Mouse (Mus musculus): ENCODE data around the gene Bahcc1. TPM values are rescaled to one million over a fixed set of nuclear protein-coding genes. Genes with fewer than 3 reads are reported as not detected.

The Bahcc1 gene
- total RNA-seq, 2 experiments from 2014 or later, result 15.3 to 20.9 TPM

- intact Hi-C loops (cut with DNase I), result loop anchor here (2.0 kb wide), 2 partner anchors 70 to 196 kb away; no protein-coding TSS in a partner anchor
- no peak for DNase-seq (ENCODE audit: low spot score in 2 of 2)
These were observed 73.8 kb downstream of the Bahcc1 start for GRCm38 (mm10) chr11:120306366-120307131.

- intact Hi-C loops (cut with DNase I), result loop anchor here (2.0 kb wide), 2 partner anchors 70 to 196 kb away; no protein-coding TSS in a partner anchor
- DNase-seq (ENCODE audit: low spot score in 2 of 2), result no peak
These were observed 74.3 kb downstream of the Bahcc1 start for GRCm38 (mm10) chr11:120307132-120307413.

DNA sequence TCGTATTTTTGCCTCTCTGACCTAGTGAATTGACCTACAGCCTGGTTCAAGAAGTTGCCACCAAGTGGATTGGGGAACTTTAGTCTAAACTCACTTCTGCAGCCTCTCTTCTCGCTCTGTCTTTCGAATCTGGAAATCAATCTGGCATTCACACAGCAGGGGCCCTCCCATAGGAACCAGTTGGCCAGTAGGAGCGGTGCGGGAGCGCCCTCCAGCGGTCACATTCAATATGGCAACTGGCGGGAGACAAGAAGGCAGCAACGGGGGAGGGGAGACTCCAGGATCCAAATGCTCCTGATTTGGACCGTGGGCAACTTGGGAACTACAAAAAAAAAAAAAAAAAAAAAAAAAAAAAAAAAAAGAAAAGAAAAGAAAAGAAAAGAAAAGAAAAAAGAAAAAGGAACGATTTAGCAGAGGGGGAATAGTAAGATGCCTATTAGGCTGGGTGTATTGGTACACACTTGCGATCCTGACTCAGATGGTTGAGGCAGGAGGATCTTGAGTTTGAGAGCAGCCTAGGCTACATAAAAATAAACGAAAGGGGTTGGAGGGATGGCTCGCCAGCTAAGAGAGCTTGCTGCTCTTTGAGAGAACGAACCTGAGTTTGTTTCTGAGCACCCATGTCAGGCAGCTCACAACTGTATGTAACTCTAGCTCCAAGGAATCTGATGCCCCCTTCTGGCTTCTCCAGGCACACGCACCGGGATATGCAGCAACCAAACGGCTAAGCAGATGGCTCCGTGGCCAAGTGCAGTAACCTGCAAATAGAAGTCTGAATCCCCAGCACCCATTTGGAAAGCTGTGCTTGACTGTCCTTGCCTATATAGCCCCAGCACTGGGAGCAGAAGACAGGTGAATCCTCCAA lies 75.1 kb downstream of the Bahcc1 start:
- intact Hi-C loops (cut with DNase I), result loop anchor here (1.0 to 2.0 kb wide), 3 partner anchors 71 to 197 kb away; no protein-coding TSS in a partner anchor
- peak; percentile 93 for DNase-seq (ENCODE audit: low spot score in 2 of 2)

GRCm38 (mm10) chr11:120308441-120309320 lies 75.9 kb downstream of the Bahcc1 start:
- DNase-seq (ENCODE audit: low spot score in 2 of 2), result no peak
- intact Hi-C loops (cut with DNase I), result loop anchor here (1.0 kb wide), 1 partner anchor 119 kb away; no protein-coding TSS in a partner anchor

DNA sequence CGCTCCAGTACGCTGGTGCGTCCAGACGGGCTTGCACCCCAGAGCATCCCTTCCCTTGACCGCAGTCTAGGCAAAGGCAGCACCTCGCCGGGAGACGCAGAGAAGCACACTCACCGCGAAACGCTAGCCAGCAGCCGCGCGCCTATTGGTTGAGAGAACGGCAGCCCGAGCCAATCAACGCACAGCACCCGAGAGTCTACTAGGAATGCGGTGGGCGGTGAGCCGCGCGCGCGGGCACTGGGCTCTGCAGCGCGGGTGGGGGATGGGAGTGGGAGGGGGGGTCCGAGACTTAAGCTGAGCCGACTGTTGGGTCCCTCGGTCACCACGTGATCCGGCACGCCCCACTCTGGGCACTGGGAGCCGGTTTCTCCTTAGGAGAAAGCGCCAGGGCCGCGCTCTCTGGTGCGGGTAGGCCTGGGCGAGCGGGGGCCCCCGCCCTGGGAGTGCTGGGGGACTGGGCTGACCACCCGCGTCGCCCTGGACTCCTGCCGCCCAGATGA lies 78.1 kb downstream of the Bahcc1 start:
- intact Hi-C loops (cut with DNase I), result loop anchor here (5.0 kb wide), 1 partner anchor 36 kb away; the partner anchor contains the start of gene Actg1

GRCm38 (mm10) chr11:120311561-120311960 lies 78.8 kb downstream of the Bahcc1 start:
- DNase-seq (ENCODE audit: low spot score in 2 of 2), result no peak

More for the DNA sequence above, 78.1 kb downstream of the Bahcc1 start:
- DNase-seq (ENCODE audit: low spot score in 2 of 2), result peak; percentile 92

GRCm38 (mm10) chr11:120312069-120312468 lies 79.3 kb downstream of the Bahcc1 start:
- intact Hi-C loops (cut with DNase I), result loop anchor here (5.0 kb wide), 1 partner anchor 35 kb away; the partner anchor contains the start of gene Actg1
- no peak for DNase-seq (ENCODE audit: low spot score in 2 of 2)

More at GRCm38 (mm10) chr11:120311561-120311960, 78.8 kb downstream of the Bahcc1 start:
- intact Hi-C loops (cut with DNase I), result loop anchor here (5.0 kb wide), 1 partner anchor 36 kb away; the partner anchor contains the start of gene Actg1

- intact Hi-C loops (cut with DNase I), result loop anchor here (5.0 kb wide), 1 partner anchor 33 kb away; the partner anchor contains the start of gene Actg1
- DNase-seq (ENCODE audit: low spot score in 2 of 2), result no peak
These were observed 81.3 kb downstream of the Bahcc1 start for GRCm38 (mm10) chr11:120313906-120314685.

DNA sequence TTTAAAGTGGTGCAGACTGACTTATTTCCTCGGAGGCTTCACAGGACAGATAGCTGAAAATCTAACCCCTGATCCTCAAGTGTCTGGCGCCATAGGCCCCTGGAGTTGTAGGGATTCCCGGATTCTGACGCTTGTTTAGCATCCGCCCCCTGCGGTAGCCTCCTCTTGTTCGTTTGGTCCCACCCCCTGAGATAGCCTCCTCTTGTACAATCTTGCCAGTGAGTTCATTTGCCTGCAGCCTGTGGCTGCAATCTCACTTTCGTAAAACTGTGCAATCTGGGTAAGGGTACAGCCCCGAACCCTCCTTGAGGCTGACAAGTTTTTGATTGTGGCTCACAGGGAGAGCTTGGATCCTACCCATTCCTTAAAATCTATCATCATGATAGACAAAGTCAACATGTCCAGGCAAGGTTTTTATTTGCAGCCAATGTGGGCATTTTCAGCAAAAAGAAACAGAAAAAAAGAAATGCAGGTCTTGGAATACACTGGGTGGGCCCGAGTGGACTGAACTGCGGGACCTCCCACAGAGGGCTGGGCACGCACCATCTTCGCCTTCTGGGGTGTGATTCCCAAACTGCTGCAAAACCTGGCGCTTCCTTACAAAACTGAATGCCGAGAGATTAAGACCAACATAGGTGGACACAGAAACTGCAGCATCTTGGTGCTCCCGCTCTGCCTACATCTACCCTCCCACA lies 82.1 kb downstream of the Bahcc1 start:
- intact Hi-C loops (cut with DNase I), result loop anchor here (5.0 kb wide), 1 partner anchor 32 kb away; the partner anchor contains the start of gene Actg1
- no peak for DNase-seq (ENCODE audit: low spot score in 2 of 2)

GRCm38 (mm10) chr11:120315416-120315761 lies 82.6 kb downstream of the Bahcc1 start:
- intact Hi-C loops (cut with DNase I), result no loop called here
- peak; percentile 57 to 63 for DNase-seq (ENCODE audit: low spot score in 2 of 2)

DNA sequence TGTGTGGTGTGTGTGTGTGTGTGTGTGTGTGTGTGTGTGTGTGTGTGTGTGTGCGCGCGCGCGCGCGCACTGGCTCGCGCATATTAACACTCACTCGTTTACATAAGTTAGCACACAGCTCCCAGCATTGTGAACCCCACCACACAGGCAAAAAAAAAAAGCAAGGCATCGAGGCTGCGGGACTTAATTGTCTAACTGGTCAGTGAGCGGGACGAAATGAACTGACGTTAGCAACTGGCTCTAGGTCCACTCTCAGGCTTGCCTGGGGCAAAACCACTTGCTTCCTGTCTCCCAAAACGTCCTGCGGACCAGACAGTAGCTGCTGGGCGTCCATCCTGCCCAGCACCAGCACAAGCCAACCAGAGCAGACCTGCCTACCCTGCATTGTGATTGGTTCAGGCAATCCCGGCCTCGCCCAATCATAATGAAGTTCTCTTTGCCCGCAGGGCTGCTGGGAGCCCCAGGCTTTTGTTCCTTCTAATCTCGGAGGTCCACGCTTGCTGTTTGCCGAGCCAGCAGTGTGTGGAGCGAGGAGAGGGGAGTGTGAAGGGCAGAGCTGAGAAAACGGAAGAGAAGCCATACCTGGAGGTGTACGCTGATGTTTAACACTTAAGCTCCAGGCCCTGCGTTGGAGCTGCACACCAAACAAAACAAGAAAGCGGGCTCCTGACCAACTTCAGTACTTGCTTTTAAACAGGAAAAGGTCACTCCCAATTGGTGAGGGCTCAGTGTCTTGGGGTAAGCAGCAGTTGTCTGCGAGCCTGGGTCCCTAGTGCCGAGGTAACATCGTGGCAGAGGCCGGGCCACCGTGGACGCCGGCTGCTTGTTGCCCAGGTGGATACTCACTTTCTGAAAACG lies 83.3 kb downstream of the Bahcc1 start:
- intact Hi-C loops (cut with DNase I), result no loop called here

DNA sequence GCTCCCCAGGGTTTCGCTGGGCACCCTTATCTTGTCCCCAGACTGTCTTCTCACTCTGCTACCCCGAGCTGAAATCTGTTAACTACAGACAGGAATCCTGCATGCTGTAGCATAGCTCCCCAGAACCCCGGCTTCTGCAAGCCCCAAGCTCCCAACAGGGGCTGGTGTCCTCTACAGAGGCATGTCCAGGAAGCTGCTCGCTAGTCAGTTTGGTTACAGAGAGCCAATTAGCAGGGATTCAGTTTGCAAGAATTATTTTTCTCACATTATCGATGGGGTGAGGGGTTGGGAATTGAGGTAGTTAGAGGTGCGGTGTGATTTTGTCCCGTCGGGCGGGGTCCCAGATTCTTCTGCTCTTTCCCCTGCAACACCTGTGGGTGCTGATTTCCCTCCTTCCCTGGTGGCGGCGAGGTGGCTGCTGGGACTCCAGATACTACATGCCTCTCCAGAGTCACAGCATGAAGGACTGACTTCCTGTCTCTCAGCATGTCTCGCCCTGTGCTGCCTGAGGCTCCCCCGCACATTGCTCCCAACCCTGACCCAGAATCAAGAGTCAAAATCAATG lies 84.0 kb downstream of the Bahcc1 start:
- intact Hi-C loops (cut with DNase I), result no loop called here
- DNase-seq (ENCODE audit: low spot score in 2 of 2), result no peak

More for the DNA sequence above, 83.3 kb downstream of the Bahcc1 start:
- DNase-seq (ENCODE audit: low spot score in 2 of 2), result peak; percentile 92

DNA sequence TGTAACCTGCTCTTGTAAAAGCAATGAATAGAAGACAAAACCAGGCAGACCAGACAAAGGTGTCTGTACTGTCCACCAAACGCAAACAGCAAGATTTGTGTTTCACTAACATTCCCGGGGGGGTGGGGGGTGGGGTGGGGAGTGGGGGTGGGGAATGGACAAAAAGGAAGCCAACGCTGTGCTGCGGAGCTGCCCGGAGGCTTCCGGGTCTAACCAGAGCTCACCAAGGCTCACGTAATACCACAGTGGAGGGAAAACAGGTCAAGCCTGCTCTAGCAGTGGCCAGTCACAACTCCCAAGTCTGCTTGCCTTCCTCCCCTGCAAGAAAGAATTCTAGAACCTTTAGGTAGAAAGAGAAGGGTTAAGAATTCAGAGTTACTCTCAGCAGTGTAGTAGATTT lies 84.7 kb downstream of the Bahcc1 start:
- intact Hi-C loops (cut with DNase I), result no loop called here
- no peak for DNase-seq (ENCODE audit: low spot score in 2 of 2)

DNA sequence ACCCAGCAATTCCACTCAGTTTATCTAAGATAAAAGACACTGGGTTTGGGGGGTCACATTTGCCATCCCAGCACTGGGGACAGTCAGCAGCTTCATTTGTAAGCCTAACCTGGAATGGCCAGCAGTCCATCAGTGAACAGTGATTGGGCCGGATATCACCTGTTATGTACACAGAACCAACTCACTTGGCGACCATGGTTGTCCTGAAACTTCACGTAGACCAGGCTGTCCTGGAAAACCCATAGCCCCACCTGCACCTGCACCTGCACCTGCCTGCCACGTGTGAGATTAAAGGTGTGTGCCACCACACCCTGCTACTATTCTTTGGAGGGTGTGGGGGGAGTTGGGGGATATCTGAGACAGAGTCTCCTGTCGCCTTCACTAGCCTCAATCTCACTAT lies 86.6 kb downstream of the Bahcc1 start:
- no peak for DNase-seq (ENCODE audit: low spot score in 2 of 2)

DNA sequence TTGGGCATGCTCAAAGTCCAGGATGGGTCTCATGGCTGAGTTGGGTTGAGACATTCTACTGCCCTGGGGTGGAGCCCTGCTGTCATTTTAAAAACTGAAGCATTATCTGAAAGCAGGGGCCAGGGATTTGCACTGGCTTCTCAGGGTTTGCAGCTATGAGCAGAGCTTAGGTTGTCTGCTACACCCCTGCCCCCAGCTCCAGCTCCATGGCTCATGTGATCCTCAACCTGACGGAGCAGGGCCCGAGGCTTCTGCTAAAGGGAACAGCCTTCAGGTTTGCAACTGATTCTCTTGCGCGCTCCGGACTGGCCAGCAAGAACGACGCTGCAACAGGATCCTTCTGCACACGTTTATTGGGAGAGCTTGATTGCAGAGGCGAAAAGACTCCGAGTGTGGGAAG lies 87.4 kb downstream of the Bahcc1 start:
- intact Hi-C loops (cut with DNase I), result no loop called here

More for the DNA sequence above, 86.6 kb downstream of the Bahcc1 start:
- intact Hi-C loops (cut with DNase I), result no loop called here

GRCm38 (mm10) chr11:120335431-120336021 lies 102.8 kb downstream of the Bahcc1 start:
- intact Hi-C loops (cut with DNase I), result no loop called here
- no peak for DNase-seq (ENCODE audit: low spot score in 2 of 2)

More for the DNA sequence above, 87.4 kb downstream of the Bahcc1 start:
- no peak for DNase-seq (ENCODE audit: low spot score in 2 of 2)
